Mouse (Mus musculus): Measurements from ENCODE around the gene Srcin1.

Srcin1 gene

DNA sequence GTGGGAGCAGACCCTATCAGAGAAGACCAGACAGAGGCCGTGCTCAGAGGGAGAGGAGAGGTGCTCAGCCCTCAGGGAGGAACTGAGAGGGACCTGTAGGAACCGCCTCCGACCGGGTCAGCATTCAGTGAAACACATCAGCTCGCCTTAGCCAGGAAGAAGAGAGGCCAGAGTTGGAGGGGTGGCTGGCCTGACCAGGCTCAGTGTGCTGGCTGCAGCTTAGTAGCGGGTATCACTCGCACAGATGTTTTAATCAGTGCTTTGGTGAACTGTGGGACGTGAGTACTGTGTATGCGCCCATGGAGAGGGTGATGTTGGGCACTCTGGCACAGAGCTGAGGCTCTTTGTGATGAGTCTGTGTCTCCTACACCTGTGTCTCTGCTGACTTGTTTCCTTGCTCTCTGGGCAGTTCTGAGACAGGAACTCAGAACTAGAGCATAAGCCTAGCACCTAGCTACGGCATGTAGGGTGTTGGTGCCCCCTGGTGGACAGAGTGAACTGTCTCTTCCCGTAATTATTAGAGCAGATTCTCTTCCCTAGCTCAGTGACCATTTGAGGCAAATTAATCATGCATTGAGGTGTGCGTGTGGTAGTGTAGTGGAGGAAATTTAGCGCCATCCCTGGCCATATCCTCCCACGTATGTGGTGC is 107.2 kb downstream of the Srcin1 start:
- DNase-seq (ENCODE audit: low read depth, low spot score): peak; percentile 72

GRCm38 (mm10) chr11:97466444-97467160 is 109.4 kb downstream of the Srcin1 start:
- no peak for DNase-seq (ENCODE audit: low read depth, low spot score)

- no peak for DNase-seq (ENCODE audit: low read depth, low spot score)
Measured at GRCm38 (mm10) chr11:97465957-97466356, 110.0 kb downstream of the Srcin1 start.

GRCm38 (mm10) chr11:97463991-97464390 is 112.0 kb downstream of the Srcin1 start:
- no peak for DNase-seq (ENCODE audit: low read depth, low spot score)

- no peak for DNase-seq (ENCODE audit: low read depth, low spot score)
Measured at GRCm38 (mm10) chr11:97463166-97463565, 112.8 kb downstream of the Srcin1 start.

GRCm38 (mm10) chr11:97462538-97462937 is 113.4 kb downstream of the Srcin1 start:
- DNase-seq (ENCODE audit: low read depth, low spot score): no peak

- DNase-seq (ENCODE audit: low read depth, low spot score): no peak
Measured at GRCm38 (mm10) chr11:97461307-97461820, 114.6 kb downstream of the Srcin1 start.
